Mouse (Mus musculus): ENCODE data around the gene Mrpl57. TPM values are rescaled to one million over a fixed set of nuclear protein-coding genes. Genes with fewer than 3 reads are reported as not detected.
A peak's percentile ranks its signal among the peaks of the same experiment; 100 is the strongest.

Gene Mrpl57
- polyA plus RNA-seq (2016; fragmentation: Nextera tagmentation; extraction: Ambion mirVana), result 124 and 129 TPM in 2 replicates

- Histone ChIP-seq H3K27ac (ENCODE audit: poor library complexity, severe bottlenecking) (peak within 1 kb of the TSS; percentile 79), H3K9ac (peak within 1 kb of the TSS; percentile 80), H3K4me1 (replicated peaks) (peaks cover 17% of the 10 kb centered on the region), H3K9me3 (replicated peaks) (no peaks in the 10 kb centered on the region), H3K4me3 (peak within 1 kb of the TSS; percentile 65), H3K4me2 (peak within 1 kb of the TSS; percentile 73), H3K27me3 (replicated peaks) (no peaks in the 10 kb centered on the region), H3K36me3 (peaks cover 14% of the 10 kb centered on the region)
- WGBS, result under 1% methylated on average over 96 of the region's 96 CpGs
- ATAC-seq (ENCODE audit: insufficient number of reproducible peaks, low FRiP score), result peak; percentile 95
These were observed at the start of gene Mrpl57, which contains the start of gene Ska3 for GRCm38 (mm10) chr14:57825788-57826751. Mrpl57 (plus strand) TSS chr14:57826234. Ska3 (minus strand) TSS chr14:57826185.

- H3K4me2 ChIP-seq, result no peak overlapping the region
- H3K9me3 ChIP-seq (replicated peaks), result no peaks in the 10 kb centered on the region; the same call in 1 of the 2 replicates
- H3K27ac ChIP-seq (ENCODE audit: poor library complexity, severe bottlenecking), result no peak overlapping the region
- H3K9ac ChIP-seq, result no peak overlapping the region
- H3K4me3 ChIP-seq, result no peak overlapping the region
- 48% methylated on average over 4 of the region's 4 CpGs for WGBS
- no peaks in the 10 kb centered on the region for H3K36me3 ChIP-seq
- no peak for ATAC-seq (ENCODE audit: insufficient number of reproducible peaks, low FRiP score)
- H3K27me3 ChIP-seq (replicated peaks), result no peaks in the 10 kb centered on the region
- no peaks in the 10 kb centered on the region; the same call in 1 of the 2 replicates for H3K4me1 ChIP-seq (replicated peaks)
These were observed 38.6 kb upstream of the Mrpl57 start for GRCm38 (mm10) chr14:57787406-57787805.

DNA sequence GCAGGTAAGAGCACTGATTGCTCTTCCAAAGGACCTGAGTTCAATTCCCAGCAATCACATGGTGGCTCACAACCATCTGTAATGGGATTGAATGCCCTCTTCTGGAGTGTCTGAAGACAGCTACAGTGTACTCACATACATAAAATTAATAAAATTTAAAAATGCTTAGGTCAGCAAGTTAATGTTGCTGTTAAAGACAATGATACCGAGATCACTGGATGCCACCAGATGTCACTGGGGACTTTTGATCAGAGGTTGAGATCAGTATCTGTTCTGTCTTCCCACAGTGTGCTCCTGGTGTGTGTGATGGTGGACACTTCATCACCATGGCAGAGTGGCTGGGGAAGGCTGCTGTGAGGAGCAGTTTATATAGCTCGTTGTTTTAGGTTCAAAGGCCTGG is 36.7 kb upstream of the Mrpl57 start:
- 79% methylated on average over 2 of the region's 2 CpGs for WGBS
- no peak overlapping the region for H3K9ac ChIP-seq
- H3K9me3 ChIP-seq (replicated peaks), result no peaks in the 10 kb centered on the region; the same call in 1 of the 2 replicates

GRCm38 (mm10) chr14:57789759-57790158 is 36.3 kb upstream of the Mrpl57 start:
- H3K4me3 ChIP-seq, result no peak overlapping the region
- no peaks in the 10 kb centered on the region for H3K36me3 ChIP-seq
- no peak overlapping the region for H3K27ac ChIP-seq (ENCODE audit: poor library complexity, severe bottlenecking)
- H3K4me1 ChIP-seq (replicated peaks), result no peaks in the 10 kb centered on the region; the same call in 1 of the 2 replicates
- no peak overlapping the region for H3K9ac ChIP-seq
- no peak for ATAC-seq (ENCODE audit: insufficient number of reproducible peaks, low FRiP score)
- H3K9me3 ChIP-seq (replicated peaks), result no peaks in the 10 kb centered on the region; the same call in 1 of the 2 replicates
- H3K27me3 ChIP-seq (replicated peaks), result no peaks in the 10 kb centered on the region
- 83% methylated on average over 9 of the region's 9 CpGs for WGBS
- no peak overlapping the region for H3K4me2 ChIP-seq

More for the DNA sequence above, 36.7 kb upstream of the Mrpl57 start:
- no peak overlapping the region for H3K4me2 ChIP-seq
- no peaks in the 10 kb centered on the region for H3K36me3 ChIP-seq
- H3K27ac ChIP-seq (ENCODE audit: poor library complexity, severe bottlenecking), result no peak overlapping the region
- ATAC-seq (ENCODE audit: insufficient number of reproducible peaks, low FRiP score), result no peak
- H3K4me3 ChIP-seq, result no peak overlapping the region
- no peaks in the 10 kb centered on the region for H3K27me3 ChIP-seq (replicated peaks)
- H3K4me1 ChIP-seq (replicated peaks), result no peaks in the 10 kb centered on the region; the same call in 1 of the 2 replicates

GRCm38 (mm10) chr14:57791171-57791570 is 34.9 kb upstream of the Mrpl57 start:
- no peaks in the 10 kb centered on the region; the same call in 1 of the 2 replicates for H3K4me1 ChIP-seq (replicated peaks)
- H3K27me3 ChIP-seq (replicated peaks), result no peaks in the 10 kb centered on the region
- H3K4me2 ChIP-seq, result no peak overlapping the region
- no peak overlapping the region for H3K27ac ChIP-seq (ENCODE audit: poor library complexity, severe bottlenecking)
- no peaks in the 10 kb centered on the region; the same call in 1 of the 2 replicates for H3K9me3 ChIP-seq (replicated peaks)
- no peak overlapping the region for H3K9ac ChIP-seq
- H3K4me3 ChIP-seq, result no peak overlapping the region
- WGBS, result 75% methylated on average over 4 of the region's 4 CpGs
- no peaks in the 10 kb centered on the region for H3K36me3 ChIP-seq
- no peak for ATAC-seq (ENCODE audit: insufficient number of reproducible peaks, low FRiP score)

DNA sequence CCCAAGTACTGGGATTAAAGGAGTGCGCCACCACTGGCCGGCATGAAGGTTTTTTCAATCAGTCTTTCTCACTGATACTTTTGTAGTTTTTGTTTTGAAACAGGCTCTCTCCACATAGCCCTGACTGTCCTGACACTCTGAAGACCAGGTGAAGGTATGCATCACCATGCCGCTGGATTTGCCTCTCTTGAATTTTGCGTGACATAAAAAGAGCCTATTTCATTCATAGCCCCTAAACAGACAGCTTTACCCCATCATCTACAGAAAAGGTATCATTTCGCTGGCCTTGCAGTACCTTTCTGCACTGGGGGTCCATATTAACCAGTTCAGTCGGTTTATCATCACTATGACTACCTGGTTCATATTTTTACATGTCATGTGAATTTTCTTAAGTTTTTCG is 28.5 kb upstream of the Mrpl57 start:
- ATAC-seq (ENCODE audit: insufficient number of reproducible peaks, low FRiP score), result no peak; the same call in 1 of the 2 replicates

GRCm38 (mm10) chr14:57797991-57798931 is 27.8 kb upstream of the Mrpl57 start, which contains the start of gene Sap18:
Sap18 (plus strand) TSS chr14:57798180.
- H3K9ac ChIP-seq, result peak within 1 kb of the TSS; percentile 86
- peaks cover 11% of the 10 kb centered on the region for H3K4me1 ChIP-seq (replicated peaks)
- H3K27ac ChIP-seq (ENCODE audit: poor library complexity, severe bottlenecking), result peak within 1 kb of the TSS; percentile 81
- no peaks in the 10 kb centered on the region for H3K27me3 ChIP-seq (replicated peaks)
- H3K4me2 ChIP-seq, result peak within 1 kb of the TSS; percentile 77
- peak within 1 kb of the TSS; percentile 70 for H3K4me3 ChIP-seq
- ATAC-seq (ENCODE audit: insufficient number of reproducible peaks, low FRiP score), result peak; percentile 96
- H3K36me3 ChIP-seq, result peaks cover 20% of the 10 kb centered on the region
- no peaks in the 10 kb centered on the region for H3K9me3 ChIP-seq (replicated peaks)
- under 1% methylated on average over 96 of the region's 99 CpGs for WGBS

More for the DNA sequence above, 28.5 kb upstream of the Mrpl57 start:
- Histone ChIP-seq H3K36me3 (peaks cover 14% of the 10 kb centered on the region), H3K9ac (peak overlapping the region; percentile 60; the same call in 1 of the 2 replicates), H3K4me1 (replicated peaks) (peaks cover 11% of the 10 kb centered on the region), H3K4me3 (peak overlapping the region; percentile 70), H3K27me3 (replicated peaks) (no peaks in the 10 kb centered on the region), H3K4me2 (peak overlapping the region; percentile 77), H3K27ac (ENCODE audit: poor library complexity, severe bottlenecking) (peak overlapping the region; percentile 28; the same call in 1 of the 2 replicates), H3K9me3 (replicated peaks) (no peaks in the 10 kb centered on the region)
- 9% methylated on average over 7 of the region's 7 CpGs for WGBS

GRCm38 (mm10) chr14:57803731-57804130 is 22.3 kb upstream of the Mrpl57 start:
- peaks cover 15% of the 10 kb centered on the region for H3K4me1 ChIP-seq (replicated peaks)
- no peak overlapping the region for H3K4me2 ChIP-seq
- no peak overlapping the region for H3K27ac ChIP-seq (ENCODE audit: poor library complexity, severe bottlenecking)
- no peaks in the 10 kb centered on the region for H3K27me3 ChIP-seq (replicated peaks)
- ATAC-seq (ENCODE audit: insufficient number of reproducible peaks, low FRiP score), result no peak
- H3K4me3 ChIP-seq, result no peak overlapping the region
- H3K9ac ChIP-seq, result no peak overlapping the region
- WGBS, result 80% methylated on average over 4 of the region's 4 CpGs
- H3K9me3 ChIP-seq (replicated peaks), result no peaks in the 10 kb centered on the region
- peaks cover 72% of the 10 kb centered on the region for H3K36me3 ChIP-seq

DNA sequence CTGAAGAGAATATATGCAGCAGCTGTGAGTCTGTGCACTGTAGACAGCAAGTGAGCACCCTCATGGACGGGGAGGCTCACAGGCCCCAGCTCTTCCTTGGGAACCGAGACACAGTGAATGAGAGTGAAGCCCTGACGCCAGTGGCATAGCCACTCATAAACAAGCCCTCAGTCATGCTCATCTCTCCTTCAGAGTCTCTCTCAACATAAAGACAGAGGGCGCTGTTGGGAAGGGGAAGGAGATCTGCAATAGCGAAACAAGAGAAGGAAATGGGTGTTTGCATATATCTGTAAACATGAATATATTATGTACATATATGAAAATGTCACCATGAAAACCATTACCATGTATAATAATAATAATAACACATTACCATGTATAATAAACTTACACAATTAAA is 17.5 kb upstream of the Mrpl57 start:
- Histone ChIP-seq H3K27ac (ENCODE audit: poor library complexity, severe bottlenecking) (no peak overlapping the region), H3K4me3 (no peak overlapping the region), H3K36me3 (peaks cover 88% of the 10 kb centered on the region), H3K9me3 (replicated peaks) (no peaks in the 10 kb centered on the region), H3K4me1 (replicated peaks) (0 out of 2 replicates have a peak, but pooled peaks cover 4% of the 10 kb centered on the region), H3K4me2 (no peak overlapping the region), H3K27me3 (replicated peaks) (no peaks in the 10 kb centered on the region), H3K9ac (no peak overlapping the region)
- WGBS, result 78% methylated on average over 5 of the region's 5 CpGs
- ATAC-seq (ENCODE audit: insufficient number of reproducible peaks, low FRiP score), result no peak

DNA sequence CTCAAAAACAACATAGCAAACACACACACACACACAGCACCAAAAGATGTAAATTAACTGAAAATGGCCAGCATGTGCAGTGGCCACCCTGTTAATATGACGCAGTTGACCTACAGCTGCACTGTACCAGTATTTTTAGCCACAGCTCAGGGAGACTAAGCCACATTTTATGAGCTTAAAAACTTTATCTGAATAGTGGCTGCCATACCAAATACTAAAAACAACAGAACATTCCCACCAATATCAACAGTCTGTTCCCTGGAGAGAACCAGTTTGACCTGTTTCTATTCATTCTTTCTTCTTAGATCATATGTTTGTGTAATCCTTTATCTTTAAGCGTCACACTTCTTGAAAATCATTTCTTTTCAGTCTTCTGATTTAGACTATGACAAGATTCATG is 15.1 kb upstream of the Mrpl57 start:
- ATAC-seq (ENCODE audit: insufficient number of reproducible peaks, low FRiP score), result no peak
- Histone ChIP-seq H3K4me3 (no peak overlapping the region), H3K9me3 (replicated peaks) (no peaks in the 10 kb centered on the region; the same call in 1 of the 2 replicates), H3K9ac (no peak overlapping the region), H3K4me1 (replicated peaks) (no peaks in the 10 kb centered on the region), H3K27me3 (replicated peaks) (no peaks in the 10 kb centered on the region), H3K4me2 (no peak overlapping the region), H3K27ac (ENCODE audit: poor library complexity, severe bottlenecking) (no peak overlapping the region), H3K36me3 (peaks cover 83% of the 10 kb centered on the region)
- 84% methylated on average over 2 of the region's 2 CpGs for WGBS
